Mouse (Mus musculus): ENCODE results near the gene Zfp966. TPM values are rescaled to one million over a fixed set of nuclear protein-coding genes. Genes with fewer than 3 reads are reported as not detected.
"Not testable (repeated sequence)": the region's sequence is repeated elsewhere in the genome, so short reads cannot be mapped to it uniquely, and the experiment has no call there.

The Zfp966 gene
- 10 to 100 TPM in 1 of 2 experiments, 1 to 10 TPM in 1; 7.6 to 12.8 TPM for total RNA-seq (2021)
- 0.06 TPM in 1 of 2 replicates, not detected in the other for polyA plus RNA-seq (2012; rRNA removed)
- long read RNA-seq, partial matches to known transcripts = 1 of 1 reads
- long read RNA-seq, other reads (novel, unspliced or antisense) = 0 of 1 reads

DNA sequence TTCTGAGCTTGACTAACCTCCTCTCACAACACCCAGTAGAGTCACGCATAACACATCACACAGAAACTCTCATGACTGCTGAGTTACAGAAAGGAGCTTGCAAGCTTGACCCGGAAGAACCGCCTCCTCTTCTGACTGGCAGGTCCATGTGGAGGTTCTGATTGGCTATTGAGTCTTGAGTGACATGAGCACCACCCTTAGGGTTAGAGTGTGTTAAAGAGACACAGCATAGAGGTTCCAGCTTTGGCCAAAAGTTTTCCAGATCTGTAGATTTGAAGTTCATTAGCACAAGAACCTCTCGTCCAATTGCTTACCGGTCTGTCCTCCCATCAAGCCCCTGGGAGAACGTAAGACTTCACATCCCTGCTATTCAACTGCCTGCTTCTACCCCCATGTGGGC lies at the start of gene Zfp966:
TSS of gene Zfp966 (minus strand) at position 101 of the 400 bp plus-strand sequence.
- DNase-seq = not testable (repeated sequence)

DNA sequence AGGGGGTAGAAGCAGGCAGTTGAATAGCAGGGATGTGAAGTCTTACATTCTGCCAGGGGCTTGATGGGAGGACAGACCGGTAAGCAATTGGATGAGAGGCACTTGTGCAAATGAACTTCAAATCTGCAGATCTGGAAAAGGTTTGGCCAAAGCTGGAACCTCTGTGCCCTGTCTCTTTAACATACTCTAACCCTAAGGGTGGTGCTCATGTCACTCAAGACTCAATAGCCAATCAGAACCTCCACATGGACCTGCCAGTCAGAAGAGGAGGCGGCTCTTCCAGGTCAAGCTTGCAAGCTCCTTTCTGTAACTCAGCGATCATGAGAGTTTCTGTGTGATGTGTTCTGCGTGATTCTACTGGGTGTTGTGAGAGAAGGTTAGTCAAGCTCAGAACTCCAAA lies 34.1 kb upstream of the Zfp966 start, which contains the start of gene Gm2026:
TSS of gene Gm2026 (plus strand) at position 301 of the 400 bp plus-strand sequence.
- not testable (repeated sequence) for DNase-seq

DNA sequence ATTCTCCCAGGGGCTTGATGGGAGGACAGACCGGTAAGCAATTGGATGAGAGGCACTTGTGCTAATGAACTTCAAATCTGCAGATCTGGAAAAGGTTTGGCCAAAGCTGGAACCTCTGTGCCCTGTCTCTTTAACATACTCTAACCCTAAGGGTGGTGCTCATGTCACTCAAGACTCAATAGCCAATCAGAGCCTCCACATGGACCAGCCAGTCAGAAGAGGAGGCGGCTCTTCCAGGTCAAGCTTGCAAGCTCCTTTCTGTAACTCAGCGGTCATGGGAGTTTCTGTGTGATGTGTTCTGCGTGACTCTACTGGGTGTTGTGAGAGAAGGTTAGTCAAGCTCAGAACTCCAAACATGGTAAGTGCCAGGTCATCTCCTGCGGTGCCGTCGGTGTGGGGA lies 61.9 kb downstream of the Zfp966 start, which contains the start of gene Gm6710:
TSS of gene Gm6710 (plus strand) at position 196 of the 400 bp plus-strand sequence.
- not testable (repeated sequence) for DNase-seq

Other genes with a start within 250 kb of the Zfp966 start
- gene Zfp969, start 227.5 kb downstream of the Zfp966 start, total RNA-seq (2021) = 10 to 100 TPM in 1 of 2 experiments, not detected in 1; 11.5 TPM
- not detected in 2 replicates for gene Zfp969, start 227.5 kb downstream of the Zfp966 start, polyA plus RNA-seq (2012; rRNA removed)
- not detected for gene Gm2007, start 189.6 kb downstream of the Zfp966 start, total RNA-seq (2021)
- not detected in 2 replicates for gene Gm2007, start 189.6 kb downstream of the Zfp966 start, polyA plus RNA-seq (2012; rRNA removed)
- 10 to 100 TPM in 1 of 2 experiments, 1 to 10 TPM in 1; 6.4 to 13.8 TPM for gene Gm14288, start 130.0 kb downstream of the Zfp966 start, total RNA-seq (2021)
- gene Gm14288, start 130.0 kb downstream of the Zfp966 start, polyA plus RNA-seq (2012; rRNA removed) = 0.07 and 0.08 TPM in 2 replicates
- gene Gm6710, start 61.9 kb downstream of the Zfp966 start, total RNA-seq (2021) = 10 to 100 TPM; 23.6 to 43.0 TPM
- 0.59 and 1.1 TPM in 2 replicates for gene Gm6710, start 61.9 kb downstream of the Zfp966 start, polyA plus RNA-seq (2012; rRNA removed)
- gene Gm2026, start 34.2 kb upstream of the Zfp966 start, total RNA-seq (2021) = 10 to 100 TPM; 16.8 to 23.3 TPM
- not detected in 2 replicates for gene Gm2026, start 34.2 kb upstream of the Zfp966 start, polyA plus RNA-seq (2012; rRNA removed)
- 1 to 10 TPM; 9.1 to 9.6 TPM for gene Gm2004, start 218.7 kb upstream of the Zfp966 start, total RNA-seq (2021)
- not detected in 2 replicates for gene Gm2004, start 218.7 kb upstream of the Zfp966 start, polyA plus RNA-seq (2012; rRNA removed)

Measured in adrenal gland, adult 2 months (tissue).